Mouse (Mus musculus) adrenal gland, adult 2 months (tissue): Measurements from ENCODE around the gene Ube2o. TPM values are rescaled to one million over a fixed set of nuclear protein-coding genes. Genes with fewer than 3 reads are reported as not detected.
A peak's percentile ranks its signal among the peaks of the same experiment; 100 is the strongest.

ENCODE experiments used
- DNase-seq: peaks from one replicate; pipeline ENCODE4 v3.0.0; 2021
- polyA plus RNA-seq: library from polyadenylated mRNA; depleted of rRNA; stranded (reverse); fragments of >200 nt; gene quantifications from 2 replicates; pipeline ENCODE4 v1.2.3, GENCODE M21; 2012
- total RNA-seq, 2 experiments: library from RNA; stranded (reverse); gene quantifications; 2 replicates each; pipeline ENCODE4 v1.2.3; 2021

Ube2o gene
- total and polyA plus RNA-seq, 3 experiments, result 24.6 to 26.7 (median 24.9) TPM

GRCm38 (mm10) chr11:116543110-116543509 lies 38.1 kb downstream of the Ube2o start:
- peak; percentile 35 for DNase-seq

GRCm38 (mm10) chr11:116541183-116541582 lies 40.1 kb downstream of the Ube2o start:
- DNase-seq, result no peak

GRCm38 (mm10) chr11:116538142-116538735 lies 43.0 kb downstream of the Ube2o start:
- no peak for DNase-seq

DNA sequence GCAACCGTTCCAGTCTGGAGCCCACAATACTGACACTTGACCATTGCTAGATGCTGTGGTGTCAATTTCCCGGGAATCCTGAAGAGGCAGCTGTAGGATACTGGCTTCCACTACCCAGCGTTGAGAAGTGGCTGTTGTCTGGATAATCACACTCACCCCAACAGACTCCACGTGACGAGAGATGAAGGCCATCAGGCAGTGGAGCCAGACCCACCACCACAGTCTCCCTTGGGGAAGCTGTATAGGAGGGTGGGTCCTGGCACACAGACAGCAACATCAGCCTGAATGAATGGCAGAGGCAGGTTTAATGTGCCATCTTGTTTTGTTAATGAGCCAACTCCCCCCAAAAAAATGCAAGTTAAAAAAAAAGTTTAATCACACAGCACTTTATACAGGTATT lies 43.9 kb downstream of the Ube2o start:
- DNase-seq, result no peak

- DNase-seq, result no peak
These were observed 44.6 kb downstream of the Ube2o start for GRCm38 (mm10) chr11:116536685-116537084.

- peak; percentile 74 for DNase-seq
These were observed 46.9 kb downstream of the Ube2o start for GRCm38 (mm10) chr11:116534154-116534865.

- peak; percentile 55 for DNase-seq
These were observed 47.7 kb downstream of the Ube2o start for GRCm38 (mm10) chr11:116533341-116534153.

GRCm38 (mm10) chr11:116532810-116533338 lies 48.4 kb downstream of the Ube2o start:
- DNase-seq, result peak; percentile 74

- peak; percentile 25 for DNase-seq
These were observed 48.9 kb downstream of the Ube2o start for GRCm38 (mm10) chr11:116532262-116532809.

GRCm38 (mm10) chr11:116531371-116532191 lies 49.7 kb downstream of the Ube2o start:
- peak; percentile 30 for DNase-seq

DNA sequence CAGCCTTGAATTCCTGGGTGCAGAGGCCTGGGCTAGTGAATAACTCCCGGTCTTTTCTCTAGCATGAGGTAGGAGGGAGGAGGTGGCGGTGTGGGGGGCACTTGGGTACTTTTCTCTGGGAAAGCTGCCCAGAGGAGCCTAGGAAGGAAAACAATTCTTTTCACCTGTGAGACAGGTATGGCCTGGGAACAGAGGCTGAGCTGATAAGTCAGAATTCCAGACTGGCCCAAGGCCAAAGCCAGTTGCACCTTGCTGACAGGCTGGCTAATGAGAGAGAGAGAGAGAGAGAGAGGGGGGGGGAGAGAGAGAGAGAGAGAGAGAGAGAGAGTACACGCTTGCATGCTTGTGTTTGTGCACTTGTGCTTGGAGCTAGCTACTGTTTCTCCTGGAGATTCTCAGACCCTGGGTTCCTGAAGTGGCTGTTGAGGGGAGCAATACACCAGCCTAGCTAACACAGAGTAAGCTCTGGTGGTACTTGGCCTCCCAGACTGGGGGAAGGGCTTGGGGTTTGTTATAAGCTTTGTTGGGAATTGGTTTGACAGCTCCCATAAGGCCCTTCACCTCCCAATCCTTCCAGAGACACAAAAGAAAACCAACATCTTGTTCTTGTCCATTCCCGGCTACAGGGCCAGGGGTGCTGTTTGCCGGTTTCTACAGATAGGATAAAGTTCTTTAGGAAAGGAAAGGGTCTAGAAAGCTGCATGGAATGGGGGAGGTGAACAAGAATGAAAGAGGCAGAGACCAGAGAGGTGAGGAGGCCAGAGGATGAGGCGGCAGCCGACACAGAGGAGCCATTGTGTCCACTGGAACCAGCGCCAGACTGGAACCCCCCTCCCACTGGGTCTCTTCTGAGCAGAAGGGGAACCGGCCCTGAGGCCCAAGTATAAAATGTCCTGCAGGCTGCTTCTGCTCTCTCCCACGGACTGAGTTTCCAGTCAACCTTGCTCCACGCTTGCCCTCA lies 50.8 kb downstream of the Ube2o start, which contains the start of gene Sphk1:
Gene Sphk1 (plus strand): TSS at position 739 of the 961 bp plus-strand sequence.
- no peak for DNase-seq

DNA sequence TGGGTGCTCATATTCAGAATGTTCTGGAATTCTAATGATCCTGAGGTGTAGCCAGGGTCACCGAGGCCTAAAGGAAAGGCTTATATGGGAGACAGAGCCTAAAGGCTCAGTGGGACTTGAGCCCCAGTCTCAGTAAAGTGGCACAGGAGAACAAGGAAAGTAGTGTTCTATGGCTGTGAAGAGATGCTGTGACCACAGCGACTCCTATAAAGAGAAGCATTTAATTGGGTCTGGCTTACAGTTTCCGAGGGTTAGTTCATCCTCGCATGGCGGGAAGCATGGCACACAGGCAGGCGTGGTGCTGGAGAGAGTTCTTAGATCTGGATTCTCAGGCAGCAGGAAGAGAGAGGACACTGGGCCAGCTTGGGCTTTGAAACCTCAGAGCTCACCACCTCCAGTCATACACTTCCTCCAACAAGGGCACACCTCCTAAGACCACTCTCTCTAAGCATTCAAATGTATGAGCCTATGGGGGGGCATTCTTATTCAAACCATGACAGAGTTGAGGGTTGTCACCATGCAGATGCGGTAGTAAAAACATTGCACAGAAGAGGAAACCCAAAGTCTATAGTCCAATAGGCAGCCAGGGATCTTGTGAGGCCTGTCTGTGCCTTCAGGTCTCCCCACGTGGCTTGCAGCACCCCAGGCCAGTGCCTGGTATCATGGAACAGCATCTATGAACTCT lies 52.5 kb downstream of the Ube2o start:
- no peak for DNase-seq

GRCm38 (mm10) chr11:116523699-116524189 lies 57.5 kb downstream of the Ube2o start:
- DNase-seq, result peak; percentile 32

- peak; percentile 67 for DNase-seq
These were observed 58.2 kb downstream of the Ube2o start for GRCm38 (mm10) chr11:116522886-116523698.

GRCm38 (mm10) chr11:116522046-116522445 lies 59.2 kb downstream of the Ube2o start:
- no peak for DNase-seq

DNA sequence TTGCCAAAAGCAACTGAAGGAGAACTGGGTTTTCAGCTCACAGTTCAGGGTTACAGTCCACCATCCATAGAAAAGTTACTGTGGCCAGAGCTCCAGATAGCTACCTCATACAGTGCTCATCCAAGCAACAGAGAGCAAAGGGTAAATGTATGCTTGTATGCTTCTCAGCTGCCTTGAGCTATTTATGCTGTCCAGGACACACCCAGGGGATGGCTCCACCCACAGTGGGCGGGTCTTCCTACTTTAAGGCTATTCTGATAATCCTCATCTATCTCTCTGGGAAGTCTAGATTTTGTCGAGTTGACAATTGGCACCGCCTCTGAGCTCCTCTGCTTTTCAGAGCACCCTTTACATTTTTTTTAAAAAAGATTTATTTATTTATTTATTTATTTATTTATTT lies 60.1 kb downstream of the Ube2o start:
- no peak for DNase-seq

DNA sequence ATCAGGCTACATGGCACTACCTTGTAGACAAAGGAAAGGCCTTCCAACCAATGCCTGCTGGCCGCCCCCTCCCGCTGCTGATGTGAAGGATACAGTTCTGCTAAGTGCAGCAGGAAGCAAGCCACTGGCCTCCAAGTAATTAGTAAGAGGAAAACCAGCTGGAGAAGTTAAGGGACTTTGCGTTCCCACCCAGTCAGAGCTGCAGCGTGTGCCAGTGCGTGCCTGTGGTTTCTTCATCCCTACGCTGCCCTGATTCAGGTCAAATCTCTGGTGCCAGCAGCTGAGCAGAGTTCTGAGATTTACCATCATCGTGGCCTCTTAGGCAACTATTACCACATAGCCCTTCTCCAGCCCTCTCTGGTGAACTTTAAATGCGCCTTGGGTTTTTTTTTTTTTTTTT lies 62.8 kb downstream of the Ube2o start:
- DNase-seq, result peak; percentile 42

- no peak for DNase-seq
These were observed 65.8 kb downstream of the Ube2o start for GRCm38 (mm10) chr11:116515330-116516020.
